ENCODE assay signal across 25 mouse cellular contexts in the genomic region with DNA sequence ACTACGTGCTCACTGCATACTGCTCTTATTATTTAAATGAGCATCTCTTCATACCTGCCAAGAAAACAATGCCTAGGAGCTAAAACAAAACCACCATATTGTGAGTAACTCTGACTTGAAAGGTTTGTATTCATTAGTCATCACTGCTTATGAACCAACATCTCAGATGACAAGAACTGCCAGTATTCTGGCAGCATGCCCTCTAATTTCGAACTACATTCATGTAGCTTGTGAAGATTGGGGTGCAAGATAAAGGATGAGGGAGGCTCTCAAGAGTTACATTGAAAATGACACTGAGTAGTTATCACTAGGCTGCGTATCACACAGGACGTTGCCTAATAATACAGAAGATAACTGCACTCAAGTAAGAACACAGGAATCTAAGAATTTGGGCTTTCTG. TPM values are rescaled to one million over a fixed set of nuclear protein-coding genes. Genes with fewer than 3 reads are reported as not detected.
DNase-seq lines count a peak whose midpoint lies in the region; TF ChIP-seq lines count a peak whose summit lies in the region.
"Had no signal": no experiment of that assay in that cellular context is flagged by ENCODE, and none has a peak within 500 bp of the region (broad histone marks: within the 10 kb centered on the region; RNA-seq: fewer than 3 reads in every experiment).

No protein-coding gene starts in this region.

- TF ChIP-seq CTCF in testis, adult 2 months (IDR thresholded peaks at IDR 0.05; ENCODE audit: control insufficient read depth, insufficient read depth, insufficient replicate concordance, low read depth, low read length), result no peak

- H3K36me3 ChIP-seq in testis, adult 2 months (ENCODE audit: control insufficient read depth, insufficient read depth, low read length), result no peaks in the 10 kb centered on the region; the same call in none of the 2 replicates

- H3K27me3 ChIP-seq in testis, adult 2 months (ENCODE audit: control insufficient read depth, insufficient read depth, low read length), result no peaks in the 10 kb centered on the region
- H3K27me3 ChIP-seq: forebrain, embryonic 13.5 days; heart, embryonic 15.5 days; limb, embryonic 13.5 days; stomach, embryonic 15.5 days had no signal

- no peaks in the 10 kb centered on the region for H3K4me1 ChIP-seq in testis, adult 2 months (ENCODE audit: control insufficient read depth, insufficient read depth, low read length)
- H3K4me1 ChIP-seq: forebrain, embryonic 13.5 days; heart, embryonic 15.5 days; limb, embryonic 13.5 days; midbrain, embryonic 10.5 days; stomach, embryonic 15.5 days had no signal

- no peak for TF ChIP-seq POLR2A in testis, adult 2 months (IDR thresholded peaks at IDR 0.05; ENCODE audit: control insufficient read depth, low read depth, low read length)

- peak; percentile 41 for DNase-seq in adrenal gland, adult 2 months
- no peak for DNase-seq in adrenal gland, postnatal 25 days
- no peak for DNase-seq in testis, postnatal 14 days (ENCODE audit: low spot score)
- peak; percentile 63 for DNase-seq in brain, adult 2 months (ENCODE audit: low read depth, low spot score)
- DNase-seq in cerebellum, postnatal 36 days, result no peak
- no peak for DNase-seq in kidney, postnatal 10 days
- DNase-seq in embryo, embryonic 10.5 days (ENCODE audit: low spot score), result no peak
- DNase-seq: cerebellum, adult 11-12 months; gastrocnemius, adult 2 months; heart, postnatal 4 days; kidney, adult 8-10 months; kidney, postnatal 14 days; layer of hippocampus, postnatal 36 days; lung, embryonic 14.5 days; lung, postnatal 4 days; thymus, adult 2 months had no signal

- H3K4me3 ChIP-seq in testis, adult 2 months (ENCODE audit: control insufficient read depth, low read depth, low read length), result no peak overlapping the region
- H3K4me3 ChIP-seq: forebrain, embryonic 13.5 days; gastrocnemius, adult 2 months; heart, embryonic 15.5 days; limb, embryonic 13.5 days; midbrain, embryonic 10.5 days; myocyte; stomach, embryonic 15.5 days had no signal

- peak overlapping the region; percentile 42; the same call in 1 of the 2 replicates for H3K27ac ChIP-seq in testis, adult 2 months (ENCODE audit: control insufficient read depth, insufficient read depth, low read depth, low read length)
- H3K27ac ChIP-seq: forebrain, embryonic 13.5 days; gastrocnemius, adult 2 months; heart, embryonic 15.5 days; hindbrain, embryonic 14.5 days; limb, embryonic 13.5 days; liver, embryonic 14.5 days; midbrain, embryonic 10.5 days; stomach, embryonic 15.5 days had no signal

RNA-seq across cellular contexts. Expression of a gene that starts 51.0 kb away (rescaled TPM):
- 10 to 100 TPM; 31.0 to 36.3 TPM for total RNA-seq in adrenal gland, adult 2 months (2021)
- 7.3 and 16.0 TPM in 2 replicates for polyA plus RNA-seq in adrenal gland, adult 2 months (2012; rRNA removed)
- 36.2 and 43.9 TPM in 2 replicates for total RNA-seq in adrenal gland, postnatal 25 days (2021)
- polyA plus RNA-seq in testis, adult 2 months (2012; rRNA removed), result 3.7 and 4.2 TPM in 2 replicates

RNA-seq across cellular contexts. Expression of a gene that starts 51.1 kb away (rescaled TPM):
- 10 to 100 TPM; 13.6 to 21.9 TPM for total RNA-seq in adrenal gland, adult 2 months (2021)
- 8.3 and 9.1 TPM in 2 replicates for polyA plus RNA-seq in adrenal gland, adult 2 months (2012; rRNA removed)
- 20.2 and 22.1 TPM in 2 replicates for total RNA-seq in adrenal gland, postnatal 25 days (2021)
- 87.2 and 93.8 TPM in 2 replicates for polyA plus RNA-seq in testis, adult 2 months (2012; rRNA removed)

Comparison
In these comparisons a context has a peak if more than half of its experiments do, and no peak if none do; other contexts are left out.
1. DNase-seq: peak in adrenal gland, adult 2 months (single experiment) and brain, adult 2 months (single experiment); none in adrenal gland, postnatal 25 days (single experiment), testis, postnatal 14 days (single experiment), cerebellum, postnatal 36 days (0 of 2), kidney, postnatal 10 days (single experiment) and embryo, embryonic 10.5 days (single experiment).